Comparison of ENCODE assay signal across 22 mouse cellular contexts in genomic region chr8:104370071-104370470, GRCm38 (mm10). TPM values are rescaled to one million over a fixed set of nuclear protein-coding genes. Genes with fewer than 3 reads are reported as not detected.
DNase-seq lines count a peak whose midpoint lies in the region; ATAC-seq and TF ChIP-seq lines count a peak whose summit lies in the region.
"Had no signal": no experiment of that assay in that cellular context is flagged by ENCODE, and none has a peak within 500 bp of the region (broad histone marks: within the 10 kb centered on the region; RNA-seq: fewer than 3 reads in every experiment).

No protein-coding gene starts in this region.

- H3K36me3 ChIP-seq in hindbrain, embryonic 16.5 days (ENCODE audit: control insufficient read depth, insufficient read depth, low read length), result no peaks in the 10 kb centered on the region
- H3K36me3 ChIP-seq in hindbrain, embryonic 11.5 days (ENCODE audit: control insufficient read depth, insufficient read depth, low read length), result no peaks in the 10 kb centered on the region
- H3K36me3 ChIP-seq in lung, postnatal 0 days (ENCODE audit: insufficient read depth, low read length), result no peaks in the 10 kb centered on the region
- H3K36me3 ChIP-seq in limb, embryonic 10.5 days, result peaks cover 7% of the 10 kb centered on the region; the same call in 1 of the 2 replicates
- H3K36me3 ChIP-seq: embryonic facial prominence, embryonic 12.5 days; midbrain, embryonic 10.5 days had no signal

- H3K4me2 ChIP-seq in hindbrain, embryonic 16.5 days (ENCODE audit: low read length), result no peak overlapping the region
- no peak overlapping the region for H3K4me2 ChIP-seq in hindbrain, embryonic 11.5 days (replicated peaks; ENCODE audit: low read depth, low read length)
- H3K4me2 ChIP-seq in lung, postnatal 0 days (replicated peaks; ENCODE audit: low read depth, low read length), result no peak overlapping the region
- H3K4me2 ChIP-seq: embryonic facial prominence, embryonic 12.5 days; forebrain, embryonic 13.5 days had no signal

- no peak overlapping the region; the same call in 1 of the 2 replicates for H3K27ac ChIP-seq in hindbrain, embryonic 16.5 days (ENCODE audit: low read depth, low read length)
- no peak overlapping the region for H3K27ac ChIP-seq in hindbrain, embryonic 11.5 days (ENCODE audit: low read depth, low read length)
- H3K27ac ChIP-seq in lung, postnatal 0 days (ENCODE audit: low read length), result no peak overlapping the region
- no peak overlapping the region for H3K27ac ChIP-seq in limb, embryonic 10.5 days
- H3K27ac ChIP-seq: embryonic facial prominence, embryonic 12.5 days; forebrain, embryonic 13.5 days; midbrain, embryonic 10.5 days had no signal

- H3K9me3 ChIP-seq in hindbrain, embryonic 16.5 days (ENCODE audit: control insufficient read depth, low read length), result no peaks in the 10 kb centered on the region
- no peaks in the 10 kb centered on the region for H3K9me3 ChIP-seq in hindbrain, embryonic 11.5 days (ENCODE audit: control insufficient read depth, low read length)
- no peaks in the 10 kb centered on the region for H3K9me3 ChIP-seq in lung, postnatal 0 days (ENCODE audit: low read length)
- H3K9me3 ChIP-seq in limb, embryonic 10.5 days (replicated peaks), result no peaks in the 10 kb centered on the region
- H3K9me3 ChIP-seq: embryonic facial prominence, embryonic 12.5 days; forebrain, embryonic 13.5 days; midbrain, embryonic 10.5 days had no signal

- no peaks in the 10 kb centered on the region for H3K27me3 ChIP-seq in hindbrain, embryonic 16.5 days (replicated peaks; ENCODE audit: control insufficient read depth, insufficient read depth, low read length)
- no peaks in the 10 kb centered on the region for H3K27me3 ChIP-seq in hindbrain, embryonic 11.5 days (ENCODE audit: control insufficient read depth, insufficient read depth, low read length)
- no peaks in the 10 kb centered on the region for H3K27me3 ChIP-seq in lung, postnatal 0 days (replicated peaks; ENCODE audit: insufficient read depth, low read length)
- no peaks in the 10 kb centered on the region for H3K27me3 ChIP-seq in limb, embryonic 10.5 days (ENCODE audit: low read depth, poor library complexity, severe bottlenecking)
- H3K27me3 ChIP-seq: embryonic facial prominence, embryonic 12.5 days; forebrain, embryonic 13.5 days had no signal

- H3K4me3 ChIP-seq in hindbrain, embryonic 16.5 days (ENCODE audit: low read length), result no peak overlapping the region
- H3K4me3 ChIP-seq in hindbrain, embryonic 11.5 days (ENCODE audit: low read depth, low read length), result no peak overlapping the region
- no peak overlapping the region for H3K4me3 ChIP-seq in lung, postnatal 0 days (ENCODE audit: low read depth, low read length)
- H3K4me3 ChIP-seq in limb, embryonic 10.5 days, result no peak overlapping the region
- H3K4me3 ChIP-seq: embryonic facial prominence, embryonic 12.5 days; forebrain, embryonic 13.5 days; midbrain, embryonic 10.5 days had no signal

- no peak for TF ChIP-seq CTCF in lung, postnatal 0 days (IDR thresholded peaks at IDR 0.05)

- DNase-seq in adrenal gland, adult 2 months, result peak; percentile 53
- no peak for DNase-seq in adrenal gland, postnatal 4 days (ENCODE audit: low spot score in 2 of 2)
- no peak for DNase-seq in hindbrain, embryonic 11.5 days (ENCODE audit: low spot score)
- DNase-seq in lung, postnatal 14 days, result peak; percentile 18
- DNase-seq in lung, postnatal 0 days (ENCODE audit: low spot score), result no peak
- peak; percentile 54 for DNase-seq in skeletal muscle tissue, adult 2 months (ENCODE audit: low read depth, low spot score)
- no peak for DNase-seq in limb, embryonic 10.5 days (ENCODE audit: low spot score)
- DNase-seq: B cell, adult 2 months; cerebellum, postnatal 14 days; kidney, adult 11 months; liver, postnatal 0 days had no signal

- WGBS in hindbrain, embryonic 16.5 days, result 56% methylated on average over 6 of the region's 6 CpGs
- WGBS in hindbrain, embryonic 11.5 days, result 76% methylated on average over 6 of the region's 6 CpGs
- WGBS in lung, postnatal 0 days, result 56% methylated on average over 6 of the region's 6 CpGs
- 79% methylated on average over 6 of the region's 6 CpGs for WGBS in limb, embryonic 10.5 days

- peaks cover 26% of the 10 kb centered on the region for H3K4me1 ChIP-seq in hindbrain, embryonic 16.5 days (ENCODE audit: control insufficient read depth, insufficient read depth, low read depth, low read length)
- H3K4me1 ChIP-seq in hindbrain, embryonic 11.5 days (replicated peaks; ENCODE audit: control insufficient read depth, insufficient read depth, low read length), result no peaks in the 10 kb centered on the region
- peaks cover 4% of the 10 kb centered on the region; the same call in 1 of the 2 replicates for H3K4me1 ChIP-seq in lung, postnatal 0 days (ENCODE audit: insufficient read depth, low read depth, low read length)
- peaks cover 14% of the 10 kb centered on the region for H3K4me1 ChIP-seq in limb, embryonic 10.5 days

- 0 out of 2 replicates have a peak, but pooled peaks have one; percentile 48 for ATAC-seq in hindbrain, embryonic 16.5 days
- ATAC-seq in hindbrain, embryonic 11.5 days (ENCODE audit: low FRiP score), result no peak
- no peak for ATAC-seq in lung, postnatal 0 days
- ATAC-seq: liver, postnatal 0 days had no signal

- no peak overlapping the region for H3K9ac ChIP-seq in hindbrain, embryonic 16.5 days (ENCODE audit: low read depth, low read length)
- no peak overlapping the region for H3K9ac ChIP-seq in hindbrain, embryonic 11.5 days (ENCODE audit: low read depth, low read length)
- no peak overlapping the region for H3K9ac ChIP-seq in lung, postnatal 0 days (replicated peaks; ENCODE audit: low read depth)
- H3K9ac ChIP-seq: embryonic facial prominence, embryonic 12.5 days; forebrain, embryonic 13.5 days; liver, postnatal 0 days had no signal

- no peak for TF ChIP-seq EP300 in lung, postnatal 0 days (IDR thresholded peaks at IDR 0.05)

RNA-seq across cellular contexts. Expression of gene Cmtm4, which starts 25.5 kb away (rescaled TPM):
- total RNA-seq in adrenal gland, adult 2 months (2021), result 10 to 100 TPM; 31.1 to 53.2 TPM
- 19.1 and 19.5 TPM in 2 replicates for polyA plus RNA-seq in adrenal gland, adult 2 months (2012; rRNA removed)
- 10 to 100 TPM; 26.9 to 29.6 TPM for total RNA-seq in adrenal gland, postnatal 4 days (2021)
- polyA plus RNA-seq in hindbrain, embryonic 16.5 days (2015; fragmentation: Nextera tagmentation; extraction: Ambion mirVana), result 3.0 TPM in 2 replicates
- polyA plus RNA-seq in hindbrain, embryonic 11.5 days (2014; fragmentation: Nextera tagmentation; extraction: Ambion mirVana), result 2.7 and 3.8 TPM in 2 replicates
- polyA plus RNA-seq in lung, postnatal 0 days (2015; fragmentation: Nextera tagmentation; extraction: Ambion mirVana), result 3.5 TPM in 2 replicates
- 1.8 and 2.3 TPM in 2 replicates for polyA plus RNA-seq in limb, embryonic 10.5 days (2016; fragmentation: Nextera tagmentation; extraction: Ambion mirVana)

RNA-seq across cellular contexts. Expression of gene Cmtm3, which starts 30.9 kb away (rescaled TPM):
- total RNA-seq in adrenal gland, adult 2 months (2021), result 100 to 1,000 TPM in 1 of 2 experiments, 10 to 100 TPM in 1; 56.9 to 110 TPM
- 336 and 405 TPM in 2 replicates for polyA plus RNA-seq in adrenal gland, adult 2 months (2012; rRNA removed)
- 100 to 1,000 TPM; 104 to 105 TPM for total RNA-seq in adrenal gland, postnatal 4 days (2021)
- polyA plus RNA-seq in hindbrain, embryonic 16.5 days (2015; fragmentation: Nextera tagmentation; extraction: Ambion mirVana), result 44.2 and 47.2 TPM in 2 replicates
- polyA plus RNA-seq in hindbrain, embryonic 11.5 days (2014; fragmentation: Nextera tagmentation; extraction: Ambion mirVana), result 74.8 and 87.5 TPM in 2 replicates
- polyA plus RNA-seq in lung, postnatal 0 days (2015; fragmentation: Nextera tagmentation; extraction: Ambion mirVana), result 98.3 and 117 TPM in 2 replicates
- 63.2 and 65.4 TPM in 2 replicates for polyA plus RNA-seq in limb, embryonic 10.5 days (2016; fragmentation: Nextera tagmentation; extraction: Ambion mirVana)

RNA-seq across cellular contexts. Expression of gene Cmtm2b, which starts 48.0 kb away (rescaled TPM):
- not detected for total RNA-seq in adrenal gland, adult 2 months (2021)
- polyA plus RNA-seq in adrenal gland, adult 2 months (2012; rRNA removed), result not detected in 2 replicates
- not detected for total RNA-seq in adrenal gland, postnatal 4 days (2021)
- not detected in 2 replicates for polyA plus RNA-seq in hindbrain, embryonic 16.5 days (2015; fragmentation: Nextera tagmentation; extraction: Ambion mirVana)
- not detected in 2 replicates for polyA plus RNA-seq in hindbrain, embryonic 11.5 days (2014; fragmentation: Nextera tagmentation; extraction: Ambion mirVana)
- not detected in 2 replicates for polyA plus RNA-seq in lung, postnatal 0 days (2015; fragmentation: Nextera tagmentation; extraction: Ambion mirVana)
- not detected in 2 replicates for polyA plus RNA-seq in limb, embryonic 10.5 days (2016; fragmentation: Nextera tagmentation; extraction: Ambion mirVana)
- total RNA-seq: ES-E14; heart, postnatal 14 days; layer of hippocampus, postnatal 14 days had no signal
- polyA plus RNA-seq: embryonic facial prominence, embryonic 12.5 days; forebrain, embryonic 13.5 days; limb, embryonic 11.5 days; liver, postnatal 0 days; midbrain, embryonic 10.5 days; spleen, adult 2 months had no signal

RNA-seq across cellular contexts. Expression of gene Gm11020, which starts 48.7 kb away (rescaled TPM):
- not detected for total RNA-seq in adrenal gland, adult 2 months (2021)
- not detected in 2 replicates for polyA plus RNA-seq in adrenal gland, adult 2 months (2012; rRNA removed)
- total RNA-seq in adrenal gland, postnatal 4 days (2021), result not detected
- polyA plus RNA-seq in hindbrain, embryonic 16.5 days (2015; fragmentation: Nextera tagmentation; extraction: Ambion mirVana), result not detected in 2 replicates
- polyA plus RNA-seq in hindbrain, embryonic 11.5 days (2014; fragmentation: Nextera tagmentation; extraction: Ambion mirVana), result not detected in 2 replicates
- polyA plus RNA-seq in lung, postnatal 0 days (2015; fragmentation: Nextera tagmentation; extraction: Ambion mirVana), result not detected in 2 replicates
- not detected in 2 replicates for polyA plus RNA-seq in limb, embryonic 10.5 days (2016; fragmentation: Nextera tagmentation; extraction: Ambion mirVana)
- total RNA-seq: ES-E14; heart, postnatal 14 days; layer of hippocampus, postnatal 14 days had no signal
- polyA plus RNA-seq: embryonic facial prominence, embryonic 12.5 days; forebrain, embryonic 13.5 days; gonadal fat pad, adult 2 months; limb, embryonic 11.5 days; liver, postnatal 0 days; midbrain, embryonic 10.5 days; spleen, adult 2 months; testis, adult 2 months had no signal

Comparison
In these comparisons a context has a peak if more than half of its experiments do, and no peak if none do; other contexts are left out.
1. DNase-seq: peak in adrenal gland, adult 2 months (single experiment), lung, postnatal 14 days (single experiment) and skeletal muscle tissue, adult 2 months (single experiment); none in adrenal gland, postnatal 4 days (0 of 2), hindbrain, embryonic 11.5 days (single experiment), lung, postnatal 0 days (single experiment) and limb, embryonic 10.5 days (single experiment).